9 mouse cellular contexts compared by ENCODE assay signal in the genomic region with DNA sequence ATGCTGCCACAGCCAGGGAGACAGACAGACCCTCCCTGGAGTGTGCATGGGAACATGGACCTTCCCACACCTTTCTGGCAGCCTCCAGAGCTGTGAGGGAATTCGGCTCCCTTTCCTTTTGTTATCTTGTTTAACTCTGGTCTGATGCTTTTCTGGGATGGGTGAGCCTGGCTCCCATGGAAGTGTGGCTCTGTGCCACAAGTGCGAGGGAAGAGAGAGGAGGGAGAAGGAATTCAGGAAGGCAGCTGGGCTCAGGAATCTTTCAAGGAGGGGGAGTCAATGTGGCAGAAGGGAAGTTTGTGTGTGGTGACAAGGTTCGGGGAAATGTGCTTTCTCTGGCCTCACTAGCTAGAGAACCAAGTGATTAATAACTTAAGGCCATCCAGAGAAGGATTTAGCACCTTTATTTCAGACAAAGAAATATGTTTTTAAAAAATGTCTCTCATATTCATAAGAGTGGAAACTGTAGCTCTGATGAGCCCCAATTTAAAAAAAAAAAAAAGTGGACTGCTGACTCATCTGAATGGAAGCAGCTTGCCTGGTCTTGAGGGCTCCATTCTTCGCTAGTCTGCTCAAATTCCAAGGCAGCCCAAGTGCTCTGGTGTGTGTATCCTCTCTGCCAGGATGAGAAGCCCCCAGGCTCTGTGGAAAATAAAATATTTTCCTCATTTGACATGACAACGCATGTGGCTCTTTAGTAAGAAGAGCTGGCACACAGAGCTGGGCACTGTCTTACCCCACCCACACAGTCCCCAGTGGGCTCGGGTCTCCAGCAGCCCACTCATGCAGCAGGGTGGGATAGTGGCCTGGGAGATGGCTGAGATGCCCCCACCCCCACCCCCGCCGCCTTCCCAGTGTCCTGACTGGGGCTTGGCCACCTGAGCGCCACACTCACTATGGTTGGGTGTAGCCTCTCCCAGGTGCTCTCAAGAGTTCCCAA.
DNase-seq lines count a peak whose midpoint lies in the region; ATAC-seq and TF ChIP-seq lines count a peak whose summit lies in the region.
"Had no signal": no experiment of that assay in that cellular context is flagged by ENCODE, and none has a peak within 500 bp of the region (broad histone marks: within the 10 kb centered on the region; RNA-seq: fewer than 3 reads in every experiment).

No protein-coding gene starts in this region.

- in situ Hi-C loops in Patski (cut with MboI; ENCODE audit: low pct_unique_long_range_greater_than_20kb) = no loop called here

- 0 out of 2 replicates have a peak overlapping the region, but pooled peaks have one; percentile 24 for H3K27ac ChIP-seq in kidney, embryonic 15.5 days
- H3K27ac ChIP-seq in embryonic facial prominence, embryonic 15.5 days (replicated peaks) = peak overlapping the region; percentile 91
- H3K27ac ChIP-seq in limb, embryonic 13.5 days = peak overlapping the region; percentile 74
- no peak overlapping the region for H3K27ac ChIP-seq in hindbrain, embryonic 12.5 days
- H3K27ac ChIP-seq in hindbrain, postnatal 0 days = no peak overlapping the region
- H3K27ac ChIP-seq: liver, embryonic 12.5 days had no signal

- H3K9ac ChIP-seq in kidney, embryonic 15.5 days = no peak overlapping the region
- no peak overlapping the region for H3K9ac ChIP-seq in embryonic facial prominence, embryonic 15.5 days
- peak overlapping the region; percentile 39; the same call in 1 of the 2 replicates for H3K9ac ChIP-seq in limb, embryonic 13.5 days
- no peak overlapping the region for H3K9ac ChIP-seq in hindbrain, embryonic 12.5 days
- H3K9ac ChIP-seq in hindbrain, postnatal 0 days (replicated peaks; ENCODE audit: low read length) = no peak overlapping the region
- H3K9ac ChIP-seq: liver, embryonic 12.5 days had no signal

- H3K9me3 ChIP-seq in kidney, embryonic 15.5 days (replicated peaks) = no peaks in the 10 kb centered on the region
- no peaks in the 10 kb centered on the region for H3K9me3 ChIP-seq in embryonic facial prominence, embryonic 15.5 days (replicated peaks)
- H3K9me3 ChIP-seq in limb, embryonic 13.5 days = no peaks in the 10 kb centered on the region
- H3K9me3 ChIP-seq in hindbrain, embryonic 12.5 days (replicated peaks) = no peaks in the 10 kb centered on the region
- no peaks in the 10 kb centered on the region for H3K9me3 ChIP-seq in hindbrain, postnatal 0 days (ENCODE audit: low read length)
- H3K9me3 ChIP-seq: liver, embryonic 12.5 days had no signal

- CTCF ChIA-PET in Patski (lab: Charles Lee) = interaction anchor here (1.5 to 3.0 kb wide), 5 partner anchors 9 to 105 kb away, joined by 3 to 10 read pairs (median 4); no protein-coding TSS in a partner anchor

- no peak for DNase-seq in kidney, adult 8-10 months
- peak; percentile 83 for DNase-seq in Patski (ENCODE audit: low read depth, low spot score)
- DNase-seq in urinary bladder, postnatal 25 days (ENCODE audit: low spot score) = no peak
- DNase-seq in hindbrain, postnatal 0 days (ENCODE audit: low spot score) = no peak

- H3K4me1 ChIP-seq in kidney, embryonic 15.5 days = peaks cover 12% of the 10 kb centered on the region
- H3K4me1 ChIP-seq in embryonic facial prominence, embryonic 15.5 days = peaks cover 55% of the 10 kb centered on the region
- H3K4me1 ChIP-seq in limb, embryonic 13.5 days = peaks cover 72% of the 10 kb centered on the region
- peaks cover 35% of the 10 kb centered on the region for H3K4me1 ChIP-seq in hindbrain, embryonic 12.5 days
- peaks cover 10% of the 10 kb centered on the region; the same call in 1 of the 2 replicates for H3K4me1 ChIP-seq in hindbrain, postnatal 0 days (ENCODE audit: insufficient read depth, low read length)
- H3K4me1 ChIP-seq: liver, embryonic 12.5 days had no signal

- 61% methylated on average over 9 of the region's 9 CpGs for WGBS in kidney, embryonic 15.5 days
- 32% methylated on average over 9 of the region's 9 CpGs for WGBS in embryonic facial prominence, embryonic 15.5 days
- 57% methylated on average over 9 of the region's 9 CpGs for WGBS in limb, embryonic 13.5 days
- 63% methylated on average over 9 of the region's 9 CpGs for WGBS in hindbrain, embryonic 12.5 days
- WGBS in hindbrain, postnatal 0 days = 57% methylated on average over 9 of the region's 9 CpGs

- no peak overlapping the region for H3K4me2 ChIP-seq in kidney, embryonic 15.5 days
- H3K4me2 ChIP-seq in embryonic facial prominence, embryonic 15.5 days (replicated peaks) = no peak overlapping the region
- no peak overlapping the region for H3K4me2 ChIP-seq in limb, embryonic 13.5 days (replicated peaks)
- H3K4me2 ChIP-seq in hindbrain, embryonic 12.5 days (replicated peaks) = no peak overlapping the region
- no peak overlapping the region for H3K4me2 ChIP-seq in hindbrain, postnatal 0 days (ENCODE audit: low read depth, low read length)
- H3K4me2 ChIP-seq: liver, embryonic 12.5 days had no signal

- ATAC-seq in kidney, embryonic 15.5 days (replicated peaks; ENCODE audit: low FRiP score) = no peak
- peak; percentile 85 for ATAC-seq in Patski
- peak; percentile 77 for ATAC-seq in embryonic facial prominence, embryonic 15.5 days (ENCODE audit: insufficient number of reproducible peaks, low FRiP score, low TSS enrichment, low read depth)
- ATAC-seq in limb, embryonic 13.5 days (ENCODE audit: low FRiP score, low read depth) = no peak
- no peak for ATAC-seq in hindbrain, embryonic 12.5 days (ENCODE audit: low FRiP score)
- no peak for ATAC-seq in hindbrain, postnatal 0 days
- ATAC-seq: liver, embryonic 12.5 days had no signal

- no peaks in the 10 kb centered on the region for H3K27me3 ChIP-seq in kidney, embryonic 15.5 days
- H3K27me3 ChIP-seq in Patski = no peaks in the 10 kb centered on the region
- H3K27me3 ChIP-seq in embryonic facial prominence, embryonic 15.5 days = no peaks in the 10 kb centered on the region
- no peaks in the 10 kb centered on the region for H3K27me3 ChIP-seq in limb, embryonic 13.5 days
- H3K27me3 ChIP-seq in hindbrain, embryonic 12.5 days = no peaks in the 10 kb centered on the region
- no peaks in the 10 kb centered on the region for H3K27me3 ChIP-seq in hindbrain, postnatal 0 days (ENCODE audit: insufficient read depth, low read length)
- H3K27me3 ChIP-seq: liver, embryonic 12.5 days had no signal

- TF ChIP-seq CTCF in Patski (IDR thresholded peaks at IDR 0.05) = no peak
- TF ChIP-seq CTCF in hindbrain, postnatal 0 days (IDR thresholded peaks at IDR 0.05; ENCODE audit: low read depth) = no peak

- POLR2A ChIA-PET in Patski (lab: Charles Lee) = interaction anchor here (0.6 to 2.0 kb wide), 3 partner anchors 21 to 128 kb away, joined by 5 to 12 read pairs (median 8); partner anchors contain the start of gene Gas1

- H3K4me3 ChIP-seq in kidney, embryonic 15.5 days (replicated peaks) = no peak overlapping the region
- H3K4me3 ChIP-seq in embryonic facial prominence, embryonic 15.5 days (replicated peaks) = no peak overlapping the region
- no peak overlapping the region for H3K4me3 ChIP-seq in limb, embryonic 13.5 days
- H3K4me3 ChIP-seq in hindbrain, embryonic 12.5 days = no peak overlapping the region
- no peak overlapping the region for H3K4me3 ChIP-seq in hindbrain, postnatal 0 days (ENCODE audit: low read length)
- H3K4me3 ChIP-seq: liver, embryonic 12.5 days had no signal

- H3K36me3 ChIP-seq in kidney, embryonic 15.5 days = no peaks in the 10 kb centered on the region
- H3K36me3 ChIP-seq in embryonic facial prominence, embryonic 15.5 days = no peaks in the 10 kb centered on the region
- H3K36me3 ChIP-seq in limb, embryonic 13.5 days = no peaks in the 10 kb centered on the region
- H3K36me3 ChIP-seq in hindbrain, embryonic 12.5 days = no peaks in the 10 kb centered on the region
- no peaks in the 10 kb centered on the region for H3K36me3 ChIP-seq in hindbrain, postnatal 0 days (ENCODE audit: insufficient read depth, low read length)
- H3K36me3 ChIP-seq: liver, embryonic 12.5 days had no signal

Comparison
In these comparisons a context has a peak if more than half of its experiments do, and no peak if none do; other contexts are left out.
1. ATAC-seq: peak in Patski (single experiment) and embryonic facial prominence, embryonic 15.5 days (single experiment); none in kidney, embryonic 15.5 days (single experiment), limb, embryonic 13.5 days (single experiment), hindbrain, embryonic 12.5 days (single experiment) and hindbrain, postnatal 0 days (single experiment).
2. H3K27ac ChIP-seq: peak in kidney, embryonic 15.5 days (single experiment), embryonic facial prominence, embryonic 15.5 days (single experiment) and limb, embryonic 13.5 days (single experiment); none in hindbrain, embryonic 12.5 days (single experiment) and hindbrain, postnatal 0 days (single experiment).